In genomic region chr5:150674866-150675265, GRCm38 (mm10) we compare ENCODE assay signal across 7 mouse cellular contexts. TPM values are rescaled to one million over a fixed set of nuclear protein-coding genes. Genes with fewer than 3 reads are reported as not detected.
DNase-seq lines count a peak whose midpoint lies in the region; ATAC-seq and TF ChIP-seq lines count a peak whose summit lies in the region.

No protein-coding gene starts in this region.

- TF ChIP-seq CTCF in intestine, postnatal 0 days (IDR thresholded peaks at IDR 0.05; ENCODE audit: low read depth), result no peak

- ATAC-seq in megakaryocyte, adult 5-6 weeks (ENCODE audit: poor library complexity, severe bottlenecking), result no peak
- ATAC-seq in intestine, postnatal 0 days, result no peak
- no peak for ATAC-seq in neural tube, embryonic 15.5 days (ENCODE audit: low FRiP score)
- ATAC-seq in cerebellum, adult (ENCODE audit: insufficient number of reproducible peaks, low FRiP score, low TSS enrichment), result no peak

- no peaks in the 10 kb centered on the region for H3K9me3 ChIP-seq in megakaryocyte, embryonic 14.5 days
- H3K9me3 ChIP-seq in forebrain, embryonic 10.5 days, result 0 out of 2 replicates have a peak, but pooled peaks cover 3% of the 10 kb centered on the region
- H3K9me3 ChIP-seq in intestine, postnatal 0 days (ENCODE audit: control insufficient read depth), result no peaks in the 10 kb centered on the region
- no peaks in the 10 kb centered on the region for H3K9me3 ChIP-seq in neural tube, embryonic 15.5 days (replicated peaks)

- H3K27ac ChIP-seq in forebrain, embryonic 10.5 days, result peak overlapping the region; percentile 99
- H3K27ac ChIP-seq in intestine, postnatal 0 days (ENCODE audit: low read depth, low read length), result no peak overlapping the region
- H3K27ac ChIP-seq in neural tube, embryonic 15.5 days (replicated peaks), result no peak overlapping the region

- peaks cover 36% of the 10 kb centered on the region for H3K4me1 ChIP-seq in megakaryocyte, embryonic 14.5 days
- peaks cover 18% of the 10 kb centered on the region for H3K4me1 ChIP-seq in forebrain, embryonic 10.5 days
- H3K4me1 ChIP-seq in intestine, postnatal 0 days (replicated peaks; ENCODE audit: control insufficient read depth, insufficient read depth, low read length), result 0 out of 2 replicates have a peak, but pooled peaks cover 3% of the 10 kb centered on the region
- H3K4me1 ChIP-seq in neural tube, embryonic 15.5 days, result peaks cover 25% of the 10 kb centered on the region

- DNase-seq in forebrain, embryonic 10.5 days (ENCODE audit: extremely low spot score, low spot score), result no peak
- no peak for DNase-seq in natural killer cell, adult 2 months (ENCODE audit: low spot score in 2 of 2)

- peak overlapping the region; percentile 89; the same call in 1 of the 2 replicates for H3K9ac ChIP-seq in intestine, postnatal 0 days (ENCODE audit: low read depth, low read length)
- 0 out of 2 replicates have a peak overlapping the region, but pooled peaks have one; percentile 89 for H3K9ac ChIP-seq in neural tube, embryonic 15.5 days (replicated peaks)

- H3K27me3 ChIP-seq in megakaryocyte, embryonic 14.5 days (replicated peaks), result no peaks in the 10 kb centered on the region
- no peaks in the 10 kb centered on the region for H3K27me3 ChIP-seq in forebrain, embryonic 10.5 days (ENCODE audit: poor library complexity, severe bottlenecking)
- no peaks in the 10 kb centered on the region for H3K27me3 ChIP-seq in intestine, postnatal 0 days (replicated peaks; ENCODE audit: control insufficient read depth, insufficient read depth, low read length)
- no peaks in the 10 kb centered on the region for H3K27me3 ChIP-seq in neural tube, embryonic 15.5 days (replicated peaks)

- H3K36me3 ChIP-seq in megakaryocyte, embryonic 14.5 days (replicated peaks; ENCODE audit: low read length), result no peaks in the 10 kb centered on the region
- peaks cover 21% of the 10 kb centered on the region for H3K36me3 ChIP-seq in forebrain, embryonic 10.5 days (replicated peaks)
- H3K36me3 ChIP-seq in intestine, postnatal 0 days (ENCODE audit: control insufficient read depth, insufficient read depth), result no peaks in the 10 kb centered on the region
- no peaks in the 10 kb centered on the region for H3K36me3 ChIP-seq in neural tube, embryonic 15.5 days

- H3K4me2 ChIP-seq in intestine, postnatal 0 days (replicated peaks; ENCODE audit: low read depth), result peak overlapping the region; percentile 91
- peak overlapping the region; percentile 63 for H3K4me2 ChIP-seq in neural tube, embryonic 15.5 days

- peak overlapping the region; percentile 98 for H3K4me3 ChIP-seq in megakaryocyte, embryonic 14.5 days (replicated peaks)
- H3K4me3 ChIP-seq in forebrain, embryonic 10.5 days, result peak overlapping the region; percentile 93
- peak overlapping the region; percentile 96 for H3K4me3 ChIP-seq in intestine, postnatal 0 days (ENCODE audit: low read depth, low read length)
- peak overlapping the region; percentile 80 for H3K4me3 ChIP-seq in neural tube, embryonic 15.5 days (replicated peaks)

- 71% methylated on average over 6 of the region's 6 CpGs for WGBS in forebrain, embryonic 10.5 days
- 42% methylated on average over 6 of the region's 6 CpGs for WGBS in intestine, postnatal 0 days
- 44% methylated on average over 6 of the region's 6 CpGs for WGBS in neural tube, embryonic 15.5 days

RNA-seq across cellular contexts. Expression of gene Pds5b, which starts 1.3 kb away (rescaled TPM):
- 0.70 TPM in 1 of 2 replicates, not detected in the other for polyA plus RNA-seq in megakaryocyte, embryonic 14.5 days (2012; ENCODE audit: insufficient read depth, low replicate concordance)
- total RNA-seq in megakaryocyte, adult 5-6 weeks (2015), result 45.5 and 46.1 TPM in 2 replicates
- 27.6 and 31.5 TPM in 2 replicates for total RNA-seq in megakaryocyte, adult 5-6 weeks (2017)
- polyA plus RNA-seq in forebrain, embryonic 10.5 days (2016; fragmentation: Nextera tagmentation; extraction: Ambion mirVana), result 39.4 and 42.3 TPM in 2 replicates
- polyA plus RNA-seq in intestine, postnatal 0 days (2015; fragmentation: Nextera tagmentation; extraction: Ambion mirVana), result 6.7 and 8.5 TPM in 2 replicates
- polyA plus RNA-seq in neural tube, embryonic 15.5 days (2015; fragmentation: Nextera tagmentation; extraction: Ambion mirVana), result 29.1 and 36.8 TPM in 2 replicates

RNA-seq across cellular contexts. Expression of gene N4bp2l2, which starts 8.9 kb away (rescaled TPM):
- 7.4 and 21.8 TPM in 2 replicates for polyA plus RNA-seq in megakaryocyte, embryonic 14.5 days (2012; ENCODE audit: insufficient read depth, low replicate concordance)
- total RNA-seq in megakaryocyte, adult 5-6 weeks (2015), result 64.8 and 75.1 TPM in 2 replicates
- 81.1 and 97.2 TPM in 2 replicates for total RNA-seq in megakaryocyte, adult 5-6 weeks (2017)
- polyA plus RNA-seq in forebrain, embryonic 10.5 days (2016; fragmentation: Nextera tagmentation; extraction: Ambion mirVana), result 32.0 and 33.3 TPM in 2 replicates
- 38.3 and 43.2 TPM in 2 replicates for polyA plus RNA-seq in intestine, postnatal 0 days (2015; fragmentation: Nextera tagmentation; extraction: Ambion mirVana)
- 30.7 and 33.0 TPM in 2 replicates for polyA plus RNA-seq in neural tube, embryonic 15.5 days (2015; fragmentation: Nextera tagmentation; extraction: Ambion mirVana)
